Mouse (Mus musculus): ENCODE data around the gene R3hdm2. TPM values are rescaled to one million over a fixed set of nuclear protein-coding genes. Genes with fewer than 3 reads are reported as not detected.

Gene R3hdm2
- polyA plus RNA-seq, 1 experiment from 2014 or later: 58.8 TPM

GRCm38 (mm10) chr10:127521611-127522080 is 141.5 kb downstream of the R3hdm2 start:
- Histone ChIP-seq H3K27me3 (peaks cover 62% of the 10 kb centered on the region), H3K4me3 (peak overlapping the region; percentile 53), H3K36me3 (peaks cover 37% of the 10 kb centered on the region), H3K4me1 (peaks cover 50% of the 10 kb centered on the region), H3K9ac (peak overlapping the region; percentile 67), H3K9me3 (no peaks in the 10 kb centered on the region), H3K27ac (no peak overlapping the region), H3K4me2 (peak overlapping the region; percentile 69)
- ATAC-seq (ENCODE audit: insufficient number of reproducible peaks, insufficient read depth, low FRiP score, low TSS enrichment, low read depth): no peak
- 10% methylated on average over 12 of the region's 12 CpGs for WGBS

- peak; percentile 53; the same call in 1 of the 2 replicates for ATAC-seq (ENCODE audit: insufficient number of reproducible peaks, insufficient read depth, low FRiP score, low TSS enrichment, low read depth)
- Histone ChIP-seq H3K36me3 (peaks cover 37% of the 10 kb centered on the region), H3K4me2 (peak within 1 kb of the TSS; percentile 69), H3K27me3 (peaks cover 62% of the 10 kb centered on the region), H3K9me3 (no peaks in the 10 kb centered on the region), H3K4me1 (peaks cover 48% of the 10 kb centered on the region), H3K27ac (no peak within 1 kb of the TSS), H3K4me3 (peak within 1 kb of the TSS; percentile 53), H3K9ac (peak within 1 kb of the TSS; percentile 67)
- under 1% methylated on average over 21 of the region's 21 CpGs for WGBS
These were observed 142.0 kb downstream of the R3hdm2 start, which contains the start of gene Shmt2 for GRCm38 (mm10) chr10:127522088-127522581. Shmt2 (minus strand) TSS chr10:127522444.

DNA sequence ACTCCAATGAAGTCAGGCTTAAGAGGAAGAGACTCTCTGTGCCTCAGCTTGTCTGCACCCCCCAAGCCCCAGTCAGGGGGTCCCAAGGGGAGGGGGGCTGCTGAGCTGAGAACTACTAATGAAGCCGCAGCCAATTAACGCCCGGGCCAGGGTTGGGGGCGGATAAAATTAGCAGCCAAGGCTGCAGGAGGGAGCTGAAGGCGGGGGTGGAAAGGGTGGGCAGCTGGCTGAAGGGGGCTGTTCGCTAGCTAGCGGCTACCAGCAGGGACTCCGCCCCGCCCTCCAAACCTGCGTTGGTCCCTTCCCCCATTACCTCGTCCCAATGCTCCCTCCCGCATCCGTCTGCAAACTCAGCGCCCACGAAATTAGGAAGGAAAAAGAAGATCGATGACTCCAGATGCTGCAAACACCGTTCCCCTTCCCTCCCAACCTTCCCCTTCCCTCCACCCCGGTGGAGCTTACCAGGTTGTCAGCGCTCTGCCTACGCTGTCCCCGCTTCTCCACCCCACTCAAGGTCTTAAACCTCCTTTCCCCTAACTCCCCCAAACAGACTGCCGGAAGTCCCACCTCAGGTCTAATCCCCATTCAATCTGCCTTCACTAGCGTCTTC is 144.6 kb downstream of the R3hdm2 start:
- Histone ChIP-seq H3K4me2 (peak overlapping the region; percentile 34), H3K9ac (0 out of 2 replicates have a peak overlapping the region, but pooled peaks have one; percentile 36), H3K27me3 (peaks cover 72% of the 10 kb centered on the region), H3K4me3 (no peak overlapping the region), H3K36me3 (peaks cover 11% of the 10 kb centered on the region), H3K9me3 (no peaks in the 10 kb centered on the region), H3K4me1 (peaks cover 51% of the 10 kb centered on the region), H3K27ac (no peak overlapping the region)
- ATAC-seq (ENCODE audit: insufficient number of reproducible peaks, insufficient read depth, low FRiP score, low TSS enrichment, low read depth): no peak
- WGBS: 1% methylated on average over 22 of the region's 23 CpGs

- no peak for ATAC-seq (ENCODE audit: insufficient number of reproducible peaks, insufficient read depth, low FRiP score, low TSS enrichment, low read depth)
- peak overlapping the region; percentile 53 for H3K4me2 ChIP-seq
- no peaks in the 10 kb centered on the region for H3K36me3 ChIP-seq
- H3K4me3 ChIP-seq: peak overlapping the region; percentile 33
- WGBS: under 1% methylated on average over 26 of the region's 26 CpGs
- H3K9me3 ChIP-seq: no peaks in the 10 kb centered on the region
- peaks cover 50% of the 10 kb centered on the region for H3K4me1 ChIP-seq
- H3K27me3 ChIP-seq: peaks cover 80% of the 10 kb centered on the region
- H3K9ac ChIP-seq: peak overlapping the region; percentile 54; the same call in 1 of the 2 replicates
- H3K27ac ChIP-seq: no peak overlapping the region
These were observed 145.9 kb downstream of the R3hdm2 start for GRCm38 (mm10) chr10:127526048-127526447.

DNA sequence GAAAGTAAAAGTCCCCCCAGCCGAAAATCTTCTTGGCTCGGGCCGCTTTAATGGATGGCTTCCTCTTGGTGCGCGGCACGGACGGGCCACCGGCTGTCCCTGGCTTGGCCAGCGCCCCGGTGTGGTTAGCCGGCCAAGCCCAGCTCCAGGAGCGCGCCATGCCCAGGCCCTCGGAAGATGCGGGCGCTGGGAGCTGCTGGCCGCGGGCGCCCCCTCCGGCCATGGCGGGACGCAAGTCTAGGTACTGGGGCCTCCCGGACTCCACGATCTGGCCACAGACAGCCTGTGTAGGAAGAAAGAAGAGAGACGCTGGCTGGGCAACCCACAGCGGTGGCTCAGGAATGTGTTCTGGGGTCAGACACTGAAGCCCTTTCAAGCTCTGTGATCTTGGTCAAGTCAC is 146.6 kb downstream of the R3hdm2 start:
- H3K27me3 ChIP-seq: peaks cover 86% of the 10 kb centered on the region
- H3K4me1 ChIP-seq: peaks cover 48% of the 10 kb centered on the region
- H3K27ac ChIP-seq: no peak overlapping the region
- H3K36me3 ChIP-seq: no peaks in the 10 kb centered on the region
- peak overlapping the region; percentile 54 for H3K9ac ChIP-seq
- H3K4me3 ChIP-seq: peak overlapping the region; percentile 33
- WGBS: under 1% methylated on average over 26 of the region's 26 CpGs
- H3K4me2 ChIP-seq: peak overlapping the region; percentile 53
- H3K9me3 ChIP-seq: no peaks in the 10 kb centered on the region
- ATAC-seq (ENCODE audit: insufficient number of reproducible peaks, insufficient read depth, low FRiP score, low TSS enrichment, low read depth): 0 out of 2 replicates have a peak, but pooled peaks have one; percentile 10

DNA sequence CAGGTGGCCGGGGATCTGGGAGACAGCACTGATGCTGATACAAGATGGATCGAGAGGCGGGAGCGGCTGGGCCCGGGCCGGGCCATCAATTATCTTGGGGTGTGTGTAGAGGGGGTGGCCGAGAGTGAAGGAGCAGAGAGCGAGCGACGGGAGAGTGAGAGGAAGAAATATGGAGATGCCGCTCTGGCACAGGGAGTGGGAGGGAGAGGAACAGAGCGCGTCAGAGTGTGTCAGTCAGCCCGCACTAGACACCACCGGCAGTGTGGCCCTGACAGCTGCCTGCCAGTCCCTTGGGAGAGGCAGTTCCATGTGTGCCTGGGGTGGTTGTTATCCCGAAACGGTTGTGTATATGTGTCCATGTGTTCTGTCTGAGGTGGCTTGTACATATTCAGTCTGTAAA is 147.4 kb downstream of the R3hdm2 start:
- no peak overlapping the region for H3K4me2 ChIP-seq
- peaks cover 94% of the 10 kb centered on the region for H3K27me3 ChIP-seq
- WGBS: 3% methylated on average over 17 of the region's 17 CpGs
- H3K9ac ChIP-seq: no peak overlapping the region
- H3K36me3 ChIP-seq: no peaks in the 10 kb centered on the region
- no peak for ATAC-seq (ENCODE audit: insufficient number of reproducible peaks, insufficient read depth, low FRiP score, low TSS enrichment, low read depth)
- no peaks in the 10 kb centered on the region for H3K9me3 ChIP-seq
- H3K27ac ChIP-seq: no peak overlapping the region
- H3K4me3 ChIP-seq: no peak overlapping the region; the same call in 1 of the 2 replicates
- peaks cover 48% of the 10 kb centered on the region for H3K4me1 ChIP-seq

GRCm38 (mm10) chr10:127530945-127531344 is 150.8 kb downstream of the R3hdm2 start:
- peak overlapping the region; percentile 24 for H3K4me3 ChIP-seq

DNA sequence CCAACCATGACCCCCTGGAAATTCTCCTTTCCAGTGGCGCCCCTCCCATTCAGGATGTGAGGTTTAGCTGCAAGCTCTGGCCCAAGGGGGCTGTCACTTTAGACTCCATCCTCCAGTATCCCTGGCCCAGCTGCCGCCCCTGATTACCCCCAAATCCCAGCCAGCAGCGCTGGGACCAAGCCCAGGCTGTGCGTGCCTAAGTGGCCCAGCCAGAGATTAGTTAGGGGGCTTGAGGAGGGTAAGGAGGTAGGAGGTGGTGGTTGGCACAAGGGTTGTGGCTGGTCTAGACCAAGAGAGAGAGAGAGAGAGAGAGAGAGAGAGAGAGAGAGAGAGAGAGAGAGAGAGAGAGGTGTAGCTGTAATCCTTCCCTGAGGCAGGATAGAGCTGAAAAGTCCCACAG is 151.4 kb downstream of the R3hdm2 start:
- under 1% methylated on average over 4 of the region's 4 CpGs for WGBS
- ATAC-seq (ENCODE audit: insufficient number of reproducible peaks, insufficient read depth, low FRiP score, low TSS enrichment, low read depth): no peak
- peak overlapping the region; percentile 24; the same call in 1 of the 2 replicates for H3K4me3 ChIP-seq
- no peak overlapping the region for H3K9ac ChIP-seq
- no peaks in the 10 kb centered on the region for H3K36me3 ChIP-seq
- H3K9me3 ChIP-seq: no peaks in the 10 kb centered on the region
- H3K4me2 ChIP-seq: peak overlapping the region; percentile 48; the same call in 1 of the 2 replicates
- peaks cover 47% of the 10 kb centered on the region for H3K4me1 ChIP-seq
- peaks cover 100% of the 10 kb centered on the region for H3K27me3 ChIP-seq
- H3K27ac ChIP-seq: no peak overlapping the region

More at GRCm38 (mm10) chr10:127530945-127531344, 150.8 kb downstream of the R3hdm2 start:
- peaks cover 100% of the 10 kb centered on the region for H3K27me3 ChIP-seq
- 0 out of 2 replicates have a peak overlapping the region, but pooled peaks have one; percentile 32 for H3K9ac ChIP-seq
- peaks cover 53% of the 10 kb centered on the region for H3K4me1 ChIP-seq
- H3K4me2 ChIP-seq: peak overlapping the region; percentile 48
- H3K27ac ChIP-seq: no peak overlapping the region
- no peaks in the 10 kb centered on the region for H3K36me3 ChIP-seq
- WGBS: under 1% methylated on average over 18 of the region's 25 CpGs
- no peaks in the 10 kb centered on the region for H3K9me3 ChIP-seq
- no peak for ATAC-seq (ENCODE audit: insufficient number of reproducible peaks, insufficient read depth, low FRiP score, low TSS enrichment, low read depth)

DNA sequence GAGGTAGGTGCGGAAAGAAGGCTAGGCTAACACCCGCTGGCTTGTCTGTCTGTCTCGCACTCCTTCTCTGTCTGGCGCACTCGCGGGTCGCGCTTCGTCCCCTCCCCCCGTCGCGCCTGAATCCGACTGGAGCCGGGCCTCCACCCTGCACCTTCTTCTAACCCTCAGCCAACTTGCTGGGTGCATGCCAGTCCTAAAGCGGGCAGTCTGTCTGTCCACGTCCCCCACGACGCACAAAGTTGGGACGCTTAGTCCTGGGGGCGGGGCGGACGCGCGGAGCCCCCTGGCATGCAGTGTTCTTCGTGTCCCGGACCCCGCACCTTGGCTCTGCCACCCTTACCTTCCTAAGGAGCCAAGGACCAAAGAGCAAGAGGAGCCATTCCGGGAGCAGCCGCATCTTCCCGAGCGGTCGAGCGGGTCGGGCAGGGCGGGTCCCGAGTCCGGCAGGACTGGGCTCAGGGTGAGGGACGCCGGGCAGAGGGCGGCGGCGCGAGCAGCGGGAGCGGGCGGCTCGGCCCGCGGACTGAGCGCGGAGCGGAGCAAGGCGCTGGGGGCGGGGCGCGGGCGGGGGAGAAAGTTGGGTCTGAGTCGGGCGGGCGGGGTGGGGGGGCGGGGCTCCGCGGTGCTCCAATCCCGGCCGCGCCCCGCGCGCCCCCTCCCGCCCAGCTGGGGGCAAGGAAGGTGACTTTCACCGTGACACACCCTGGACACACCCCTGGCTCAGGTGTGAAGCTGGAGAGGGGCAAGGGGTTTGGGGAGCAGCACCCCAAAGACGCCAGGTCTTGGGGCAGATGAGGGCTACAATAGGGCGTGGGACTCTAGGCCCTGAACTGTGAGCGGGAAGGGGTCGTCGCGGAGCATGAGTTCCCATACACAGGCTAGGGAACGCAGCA is 154.2 kb downstream of the R3hdm2 start, which contains the start of gene Nxph4:
Nxph4 (minus strand) TSS at position 524 of the 893 bp plus-strand sequence.
- Histone ChIP-seq H3K4me1 (peaks cover 40% of the 10 kb centered on the region), H3K4me2 (peak within 1 kb of the TSS; percentile 84), H3K4me3 (peak within 1 kb of the TSS; percentile 50), H3K27me3 (peaks cover 83% of the 10 kb centered on the region), H3K36me3 (peaks cover 12% of the 10 kb centered on the region), H3K9ac (peak within 1 kb of the TSS; percentile 56), H3K9me3 (no peaks in the 10 kb centered on the region), H3K27ac (no peak within 1 kb of the TSS)
- no peak for ATAC-seq (ENCODE audit: insufficient number of reproducible peaks, insufficient read depth, low FRiP score, low TSS enrichment, low read depth)
- under 1% methylated on average over 76 of the region's 78 CpGs for WGBS

DNA sequence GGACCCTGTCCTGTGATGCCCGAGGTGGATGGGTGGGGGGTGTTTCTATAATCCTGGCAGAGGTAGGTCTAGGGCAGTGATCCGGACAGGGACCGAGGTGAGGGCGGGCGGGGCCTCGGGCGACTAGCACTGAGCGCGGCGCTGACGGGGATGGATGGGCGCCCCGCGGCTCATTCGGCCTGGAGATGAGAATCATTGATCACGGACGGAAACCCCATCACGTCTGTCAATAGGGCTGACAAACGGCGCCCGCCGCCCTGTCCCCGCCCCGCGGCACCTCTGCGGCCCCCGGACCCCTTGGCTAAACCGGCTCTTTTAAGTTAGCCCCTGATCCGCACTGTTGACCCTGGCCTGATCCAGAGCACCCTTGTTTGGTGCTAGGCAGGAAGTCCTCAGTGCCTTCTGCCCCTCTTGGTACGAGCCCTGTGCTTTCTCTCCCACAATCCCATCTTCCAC is 154.8 kb downstream of the R3hdm2 start:
- H3K4me3 ChIP-seq: peak overlapping the region; percentile 50
- H3K27me3 ChIP-seq: peaks cover 76% of the 10 kb centered on the region
- ATAC-seq (ENCODE audit: insufficient number of reproducible peaks, insufficient read depth, low FRiP score, low TSS enrichment, low read depth): no peak
- H3K4me2 ChIP-seq: peak overlapping the region; percentile 84
- H3K4me1 ChIP-seq: peaks cover 36% of the 10 kb centered on the region
- H3K9ac ChIP-seq: peak overlapping the region; percentile 56
- peaks cover 18% of the 10 kb centered on the region for H3K36me3 ChIP-seq
- H3K9me3 ChIP-seq: no peaks in the 10 kb centered on the region
- no peak overlapping the region for H3K27ac ChIP-seq
- WGBS: 1% methylated on average over 30 of the region's 30 CpGs

Data from embryonic facial prominence, embryonic 13.5 days (tissue).